Mouse (Mus musculus): ENCODE results near the gene Dusp7. TPM values are rescaled to one million over a fixed set of nuclear protein-coding genes. Genes with fewer than 3 reads are reported as not detected.
A peak's percentile ranks its signal among the peaks of the same experiment; 100 is the strongest.

Dusp7 gene
- polyA plus RNA-seq, 1 experiment from 2014 or later, result 19.8 TPM

- Histone ChIP-seq H3K4me3 (ENCODE audit: control insufficient read depth in 1 of 2, insufficient read depth in 1 of 2, low read depth in 1 of 2, low read length in 2 of 2) (peak overlapping the region in 1 of 2 experiments; percentile 89; a peak in 2 of 4 replicates), H3K4me2 (ENCODE audit: low read length) (peak overlapping the region; percentile 85), H3K4me1 (ENCODE audit: control insufficient read depth in 2 of 2, insufficient read depth in 2 of 2, low read length in 2 of 2) (peaks cover 23 to 35% of the 10 kb centered on the region in 2 experiments), H3K36me3 (ENCODE audit: control insufficient read depth, insufficient read depth, low read length) (peaks cover 49% of the 10 kb centered on the region), H3K9ac (ENCODE audit: low read length) (peak overlapping the region; percentile 51), H3K27me3 (ENCODE audit: control insufficient read depth, insufficient read depth, low read length) (no peaks in the 10 kb centered on the region), H3K9me3 (ENCODE audit: control insufficient read depth, low read length) (no peaks in the 10 kb centered on the region), H3K27ac (replicated peaks in 1 of 2; ENCODE audit: control insufficient read depth in 1 of 2, insufficient read depth in 1 of 2, low read depth in 2 of 2, low read length in 2 of 2) (peak overlapping the region; percentile 46 to 68)
- 16% methylated on average over 6 of the region's 6 CpGs for WGBS
- no peak for ATAC-seq (ENCODE audit: insufficient number of reproducible peaks, insufficient read depth, low FRiP score, low read depth)
Observed at GRCm38 (mm10) chr9:106371776-106372175, 3.3 kb downstream of the Dusp7 start.

DNA sequence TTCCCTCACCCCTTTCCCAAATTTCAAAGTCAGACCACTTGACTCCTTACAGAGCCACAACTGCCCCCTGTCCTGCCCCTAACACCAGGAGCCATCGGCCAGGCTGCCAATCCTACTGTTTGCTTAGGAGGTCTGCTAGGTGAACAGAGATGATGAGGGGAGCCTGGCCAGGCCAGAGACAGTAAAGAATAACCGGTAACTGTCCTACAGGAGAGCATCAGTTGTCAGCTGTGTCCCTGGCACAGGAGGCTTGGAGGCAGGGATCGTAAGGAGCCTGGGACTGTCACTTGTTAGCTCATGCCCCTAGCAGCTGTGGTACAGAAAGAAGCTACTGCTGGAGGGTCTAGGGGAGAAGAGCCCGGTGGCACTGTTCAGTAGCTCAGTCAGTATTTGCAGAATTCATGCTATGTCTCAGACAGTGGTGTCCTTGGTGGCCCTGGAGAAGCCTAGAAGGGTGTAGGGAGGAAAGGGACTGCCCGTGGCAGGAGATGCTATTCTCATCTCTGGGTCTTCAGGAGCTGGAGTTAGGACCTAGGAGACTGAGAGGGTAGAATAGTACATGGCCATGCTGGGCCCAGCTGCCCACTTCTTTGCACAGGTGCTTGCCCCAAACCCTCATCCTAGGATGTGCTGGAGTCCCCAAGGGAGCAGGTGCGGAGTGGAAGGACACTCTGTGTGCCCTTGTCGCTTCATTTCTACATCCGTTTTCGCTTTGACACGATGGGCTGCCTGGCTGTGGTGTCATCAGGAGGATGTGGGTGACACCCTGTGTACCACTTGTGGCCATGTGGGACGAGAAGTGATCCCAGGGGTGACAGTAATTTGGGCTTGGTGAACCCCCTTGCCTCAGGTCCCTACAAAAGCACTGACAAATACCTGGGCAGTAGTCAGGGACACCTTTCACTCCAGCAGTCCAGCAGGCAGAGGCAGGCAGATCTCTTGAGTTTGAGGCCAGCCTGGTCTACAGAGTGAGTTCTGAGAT, 4.3 kb downstream of the Dusp7 start:
- WGBS, result 85% methylated on average over 11 of the region's 11 CpGs

DNA sequence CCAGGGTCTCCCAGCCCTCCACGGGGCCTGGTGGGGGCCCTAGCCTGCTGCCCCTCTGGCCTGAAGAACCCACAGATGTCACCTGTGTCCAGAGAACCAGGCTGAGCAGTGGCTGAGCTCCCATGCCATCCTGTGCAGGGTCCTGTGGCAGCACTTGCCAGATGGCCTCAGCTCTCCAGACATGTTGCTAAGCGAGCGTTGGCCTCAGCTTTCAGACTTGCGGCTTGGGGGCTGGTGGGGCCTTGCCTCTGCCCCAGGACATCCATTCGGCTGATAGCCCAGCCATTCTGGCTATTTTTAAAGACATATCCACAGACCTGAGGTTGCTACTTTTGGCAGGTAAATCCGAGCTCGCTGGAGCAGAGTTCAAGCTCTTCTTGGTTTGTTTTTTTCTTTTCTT, 5.5 kb downstream of the Dusp7 start:
- Histone ChIP-seq H3K9ac (ENCODE audit: low read length) (no peak overlapping the region), H3K4me1 (ENCODE audit: control insufficient read depth in 2 of 2, insufficient read depth in 2 of 2, low read length in 2 of 2) (peaks cover 17 to 35% of the 10 kb centered on the region in 2 experiments)

More for the DNA sequence above, 4.3 kb downstream of the Dusp7 start:
- Histone ChIP-seq H3K4me1 (ENCODE audit: control insufficient read depth in 2 of 2, insufficient read depth in 2 of 2, low read length in 2 of 2) (peaks cover 17 to 35% of the 10 kb centered on the region in 2 experiments), H3K9ac (ENCODE audit: low read length) (0 out of 2 replicates have a peak overlapping the region, but pooled peaks have one; percentile 51), H3K4me3 (ENCODE audit: control insufficient read depth in 1 of 2, insufficient read depth in 1 of 2, low read depth in 1 of 2, low read length in 2 of 2) (0 out of 4 replicates have a peak overlapping the region, but pooled peaks of 1 of the 2 experiments have one; percentile 89), H3K27me3 (ENCODE audit: control insufficient read depth, insufficient read depth, low read length) (no peaks in the 10 kb centered on the region), H3K27ac (replicated peaks in 1 of 2; ENCODE audit: control insufficient read depth in 1 of 2, insufficient read depth in 1 of 2, low read depth in 2 of 2, low read length in 2 of 2) (peak overlapping the region; percentile 4 to 68; a peak in 2 of 4 replicates), H3K4me2 (ENCODE audit: low read length) (peak overlapping the region; percentile 85), H3K9me3 (ENCODE audit: control insufficient read depth, low read length) (no peaks in the 10 kb centered on the region), H3K36me3 (ENCODE audit: control insufficient read depth, insufficient read depth, low read length) (peaks cover 56% of the 10 kb centered on the region)
- no peak for ATAC-seq (ENCODE audit: insufficient number of reproducible peaks, insufficient read depth, low FRiP score, low read depth)

DNA sequence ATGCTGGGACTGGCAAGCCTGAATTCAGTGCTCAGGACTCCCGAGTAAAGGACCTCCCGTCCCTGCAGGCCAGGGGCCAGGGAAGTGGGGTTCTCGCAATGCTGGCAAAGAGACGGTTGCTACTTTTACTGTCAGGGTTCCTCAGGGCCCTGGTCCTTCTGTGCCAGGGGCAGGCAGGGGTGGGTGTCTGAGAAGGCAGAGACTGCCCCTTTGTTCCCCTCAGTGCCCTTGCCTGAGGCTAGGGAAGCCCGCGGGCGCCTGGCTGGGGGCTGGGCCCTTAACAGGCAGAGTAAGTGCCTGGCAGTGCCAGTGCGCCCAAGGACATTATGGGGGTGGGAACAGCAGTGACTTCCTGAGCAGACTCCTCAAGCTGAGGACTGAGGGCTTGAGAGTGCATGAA, 8.8 kb downstream of the Dusp7 start:
- Histone ChIP-seq H3K4me2 (ENCODE audit: low read length) (no peak overlapping the region), H3K9ac (ENCODE audit: low read length) (no peak overlapping the region), H3K36me3 (ENCODE audit: control insufficient read depth, insufficient read depth, low read length) (peaks cover 49% of the 10 kb centered on the region), H3K4me1 (ENCODE audit: control insufficient read depth in 2 of 2, insufficient read depth in 2 of 2, low read length in 2 of 2) (peaks cover 4 to 12% of the 10 kb centered on the region in 2 experiments), H3K9me3 (ENCODE audit: control insufficient read depth, low read length) (no peaks in the 10 kb centered on the region), H3K27ac (replicated peaks in 1 of 2; ENCODE audit: control insufficient read depth in 1 of 2, insufficient read depth in 1 of 2, low read depth in 2 of 2, low read length in 2 of 2) (no peak overlapping the region), H3K27me3 (ENCODE audit: control insufficient read depth, insufficient read depth, low read length) (no peaks in the 10 kb centered on the region), H3K4me3 (ENCODE audit: control insufficient read depth in 1 of 2, insufficient read depth in 1 of 2, low read depth in 1 of 2, low read length in 2 of 2) (no peak overlapping the region)
- ATAC-seq (ENCODE audit: insufficient number of reproducible peaks, insufficient read depth, low FRiP score, low read depth), result no peak
- WGBS, result 81% methylated on average over 8 of the region's 8 CpGs

More for the DNA sequence above, 5.5 kb downstream of the Dusp7 start:
- peaks cover 63% of the 10 kb centered on the region for H3K36me3 ChIP-seq (ENCODE audit: control insufficient read depth, insufficient read depth, low read length)
- no peak for ATAC-seq (ENCODE audit: insufficient number of reproducible peaks, insufficient read depth, low FRiP score, low read depth)
- 65% methylated on average over 7 of the region's 7 CpGs for WGBS
- no peak overlapping the region for H3K4me2 ChIP-seq (ENCODE audit: low read length)
- no peak overlapping the region for H3K27ac ChIP-seq (replicated peaks in 1 of 2; ENCODE audit: control insufficient read depth in 1 of 2, insufficient read depth in 1 of 2, low read depth in 2 of 2, low read length in 2 of 2)
- no peaks in the 10 kb centered on the region for H3K9me3 ChIP-seq (ENCODE audit: control insufficient read depth, low read length)
- no peak overlapping the region for H3K4me3 ChIP-seq (ENCODE audit: control insufficient read depth in 1 of 2, insufficient read depth in 1 of 2, low read depth in 1 of 2, low read length in 2 of 2)
- no peaks in the 10 kb centered on the region for H3K27me3 ChIP-seq (ENCODE audit: control insufficient read depth, insufficient read depth, low read length)

DNA sequence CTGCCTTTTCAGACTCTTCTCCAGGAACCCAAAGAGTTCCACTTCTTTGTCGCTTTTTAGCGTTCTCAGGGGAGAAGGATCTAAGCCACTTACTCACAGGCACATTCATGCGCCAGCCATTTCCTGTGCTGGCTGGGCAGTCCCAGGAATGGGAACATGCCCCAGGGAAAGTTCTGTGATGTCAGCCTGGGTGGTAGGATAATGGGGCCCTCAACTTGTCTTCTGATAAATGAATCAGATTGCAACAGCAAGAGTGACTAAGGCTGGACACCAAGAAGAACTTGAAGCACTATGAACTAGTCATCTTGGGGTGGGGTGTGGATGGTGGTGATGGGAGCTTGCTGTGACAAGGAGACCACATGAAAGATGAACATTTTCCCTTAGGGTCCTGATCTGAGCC, 9.6 kb downstream of the Dusp7 start:
- Histone ChIP-seq H3K9ac (ENCODE audit: low read length) (no peak overlapping the region), H3K27ac (replicated peaks in 1 of 2; ENCODE audit: control insufficient read depth in 1 of 2, insufficient read depth in 1 of 2, low read depth in 2 of 2, low read length in 2 of 2) (no peak overlapping the region), H3K4me2 (ENCODE audit: low read length) (no peak overlapping the region), H3K27me3 (ENCODE audit: control insufficient read depth, insufficient read depth, low read length) (no peaks in the 10 kb centered on the region), H3K4me3 (ENCODE audit: control insufficient read depth in 1 of 2, insufficient read depth in 1 of 2, low read depth in 1 of 2, low read length in 2 of 2) (no peak overlapping the region), H3K4me1 (ENCODE audit: control insufficient read depth in 2 of 2, insufficient read depth in 2 of 2, low read length in 2 of 2) (peaks cover 0 to 5% of the 10 kb centered on the region in 2 experiments; a peak in 1 of 4 replicates), H3K9me3 (ENCODE audit: control insufficient read depth, low read length) (no peaks in the 10 kb centered on the region), H3K36me3 (ENCODE audit: control insufficient read depth, insufficient read depth, low read length) (peaks cover 41% of the 10 kb centered on the region)
- WGBS, result 72% methylated on average over 3 of the region's 3 CpGs
- no peak for ATAC-seq (ENCODE audit: insufficient number of reproducible peaks, insufficient read depth, low FRiP score, low read depth)

DNA sequence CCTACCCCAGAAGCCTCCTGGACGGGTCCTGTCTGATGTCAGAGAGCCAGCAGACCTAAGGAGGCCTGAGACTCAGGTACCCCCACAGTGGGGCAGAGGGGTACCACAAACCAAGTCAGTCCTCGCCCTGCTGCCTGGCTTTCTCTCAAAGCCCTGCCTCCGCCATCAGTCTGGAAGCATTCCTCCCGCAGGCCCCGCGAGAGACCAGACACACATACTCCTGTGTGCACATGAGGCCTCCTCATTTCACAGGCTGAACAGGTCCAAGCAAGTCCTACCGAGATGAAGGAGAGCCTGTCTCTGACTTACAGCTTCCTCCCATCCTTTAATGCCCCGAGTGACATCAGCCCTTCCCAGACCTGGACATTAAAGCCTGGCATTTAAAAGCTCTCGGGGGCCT, 10.3 kb downstream of the Dusp7 start:
- ATAC-seq (ENCODE audit: insufficient number of reproducible peaks, insufficient read depth, low FRiP score, low read depth), result no peak
- Histone ChIP-seq H3K4me1 (ENCODE audit: control insufficient read depth in 2 of 2, insufficient read depth in 2 of 2, low read length in 2 of 2) (peaks cover 0 to 5% of the 10 kb centered on the region in 2 experiments; a peak in 2 of 4 replicates), H3K9me3 (ENCODE audit: control insufficient read depth, low read length) (no peaks in the 10 kb centered on the region), H3K27me3 (ENCODE audit: control insufficient read depth, insufficient read depth, low read length) (no peaks in the 10 kb centered on the region), H3K27ac (replicated peaks in 1 of 2; ENCODE audit: control insufficient read depth in 1 of 2, insufficient read depth in 1 of 2, low read depth in 2 of 2, low read length in 2 of 2) (no peak overlapping the region), H3K9ac (ENCODE audit: low read length) (no peak overlapping the region), H3K4me2 (ENCODE audit: low read length) (no peak overlapping the region), H3K36me3 (ENCODE audit: control insufficient read depth, insufficient read depth, low read length) (peaks cover 34% of the 10 kb centered on the region), H3K4me3 (ENCODE audit: control insufficient read depth in 1 of 2, insufficient read depth in 1 of 2, low read depth in 1 of 2, low read length in 2 of 2) (no peak overlapping the region)
- WGBS, result 51% methylated on average over 9 of the region's 9 CpGs

- H3K9me3 ChIP-seq (ENCODE audit: control insufficient read depth, low read length), result peaks cover 6% of the 10 kb centered on the region; the same call in 1 of the 2 replicates
- no peak overlapping the region for H3K9ac ChIP-seq (ENCODE audit: low read length)
- no peaks in the 10 kb centered on the region for H3K27me3 ChIP-seq (ENCODE audit: control insufficient read depth, insufficient read depth, low read length)
- no peak for ATAC-seq (ENCODE audit: insufficient number of reproducible peaks, insufficient read depth, low FRiP score, low read depth)
- peaks cover 12 to 17% of the 10 kb centered on the region in 2 experiments for H3K4me1 ChIP-seq (ENCODE audit: control insufficient read depth in 2 of 2, insufficient read depth in 2 of 2, low read length in 2 of 2)
- 78% methylated on average over 12 of the region's 12 CpGs for WGBS
- no peaks in the 10 kb centered on the region for H3K36me3 ChIP-seq (ENCODE audit: control insufficient read depth, insufficient read depth, low read length)
- no peak overlapping the region for H3K27ac ChIP-seq (replicated peaks in 1 of 2; ENCODE audit: control insufficient read depth in 1 of 2, insufficient read depth in 1 of 2, low read depth in 2 of 2, low read length in 2 of 2)
- H3K4me3 ChIP-seq (ENCODE audit: control insufficient read depth in 1 of 2, insufficient read depth in 1 of 2, low read depth in 1 of 2, low read length in 2 of 2), result no peak overlapping the region
- no peak overlapping the region for H3K4me2 ChIP-seq (ENCODE audit: low read length)
Observed at GRCm38 (mm10) chr9:106386181-106386864, 17.9 kb downstream of the Dusp7 start.

Measured in heart, embryonic 14.5 days (tissue).